Mouse (Mus musculus) naive thymus-derived CD4-positive, alpha-beta T cell, adult 5 months (primary cell): ENCODE measurements around the gene Cadps. TPM values are rescaled to one million over a fixed set of nuclear protein-coding genes. Genes with fewer than 3 reads are reported as not detected.

ENCODE experiments used
- polyA plus RNA-seq: library from polyadenylated mRNA; unstranded; fragments of 100-300 nt; shearing (Covaris generic); gene quantifications from one replicate; pipeline ENCODE4 v1.2.1, GENCODE M21; 2017

Cadps gene
- polyA plus RNA-seq = 0.09 TPM

GRCm38 (mm10) chr14:12822491-12823219 is at the start of gene Cadps:
Gene Cadps (minus strand): TSS chr14:12823079.

GRCm38 (mm10) chr14:12348089-12348488 is 474.8 kb downstream of the Cadps start, which contains the start of gene Fezf2:
Gene Fezf2 (minus strand): TSS chr14:12348189.

